Mouse (Mus musculus) embryo, embryonic 10 days (tissue): ENCODE results near the gene Cacna2d2.
A peak's percentile ranks its signal among the peaks of the same experiment; 100 is the strongest.

ENCODE experiments used
- DNase-seq: peaks from one replicate; pipeline ENCODE4 v3.0.0-alpha.2; 2015; ENCODE audit warnings: low spot score

Gene Cacna2d2

DNA sequence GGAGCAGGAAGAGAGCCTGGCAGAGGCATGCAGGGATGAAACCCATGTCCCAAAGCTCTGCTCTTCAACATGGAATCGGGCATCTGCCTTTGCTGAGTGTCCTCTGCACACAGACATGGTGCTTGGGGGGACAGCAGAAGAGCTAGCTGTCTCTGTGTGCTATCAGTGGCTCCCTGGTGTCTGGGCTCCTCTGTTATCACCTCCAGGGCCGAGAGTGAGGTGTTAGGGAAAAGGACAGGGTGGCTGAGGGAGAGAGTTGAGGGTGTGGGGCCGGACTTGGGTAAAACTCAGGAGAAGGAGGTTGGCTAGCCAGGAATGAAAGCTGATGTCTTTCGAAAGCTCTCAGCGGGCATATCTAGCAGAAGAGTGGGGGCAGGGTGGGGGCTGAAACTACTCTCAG, 63.5 kb downstream of the Cacna2d2 start:
- no peak for DNase-seq

GRCm38 (mm10) chr9:107463509-107463908, 64.1 kb downstream of the Cacna2d2 start:
- DNase-seq, result peak; percentile 96

- no peak for DNase-seq
These were observed 64.7 kb downstream of the Cacna2d2 start for GRCm38 (mm10) chr9:107464130-107464529.

- no peak for DNase-seq
These were observed 66.2 kb downstream of the Cacna2d2 start for GRCm38 (mm10) chr9:107465657-107466056.

DNA sequence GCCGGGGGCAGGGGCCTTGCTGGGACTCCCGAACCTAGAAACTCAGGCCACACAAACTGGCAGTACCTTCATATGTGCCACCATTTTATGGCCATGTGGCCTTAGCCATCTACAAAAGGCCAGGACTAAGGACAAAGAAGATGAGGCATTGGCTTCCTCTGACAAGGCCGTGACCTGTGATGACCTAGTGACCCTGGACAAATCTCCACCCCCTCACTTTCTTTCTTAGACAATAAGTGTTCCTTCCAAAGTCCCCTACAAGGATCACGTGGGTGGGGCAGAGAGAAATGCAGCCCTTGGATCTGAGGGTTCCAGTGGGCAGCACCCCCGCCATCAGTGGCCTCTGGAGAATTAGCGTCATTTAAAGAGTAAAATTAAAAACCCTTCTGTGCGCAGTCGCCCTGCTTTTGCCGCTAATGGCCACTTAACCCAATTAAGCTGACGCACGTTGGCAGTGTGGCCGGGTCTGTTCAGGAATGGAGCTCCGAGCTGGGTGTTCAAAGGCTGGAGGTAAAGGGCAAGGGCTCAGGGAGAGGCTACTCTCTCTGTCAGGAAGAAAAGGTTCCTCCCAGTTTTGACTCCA, 69.9 kb downstream of the Cacna2d2 start:
- DNase-seq, result peak; percentile 65

- DNase-seq, result no peak
These were observed 71.0 kb downstream of the Cacna2d2 start for GRCm38 (mm10) chr9:107470427-107470826.

DNA sequence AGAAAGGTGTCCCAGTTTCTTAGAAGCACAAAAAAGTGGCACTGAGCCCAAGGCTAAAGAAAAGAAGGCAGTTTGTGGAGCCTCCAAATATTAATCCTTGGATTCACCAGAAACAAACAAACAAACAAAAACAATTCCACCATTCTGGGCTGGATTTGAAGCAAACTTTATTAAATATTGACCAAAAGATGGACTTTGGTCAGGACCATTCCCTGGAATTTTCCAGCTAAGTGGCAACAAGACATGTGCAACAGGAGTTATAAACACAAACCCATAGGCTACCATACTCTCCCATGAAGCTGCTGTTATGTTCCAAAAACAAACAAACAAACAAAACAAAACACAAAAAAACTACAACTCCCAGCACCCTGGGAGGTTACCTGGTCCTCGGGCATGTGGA, 74.6 kb downstream of the Cacna2d2 start:
- no peak for DNase-seq

- DNase-seq, result no peak
These were observed 79.6 kb downstream of the Cacna2d2 start for GRCm38 (mm10) chr9:107478979-107479378.

- DNase-seq, result peak; percentile 52
These were observed 80.2 kb downstream of the Cacna2d2 start for GRCm38 (mm10) chr9:107479593-107479992.

GRCm38 (mm10) chr9:107480477-107481069, 81.2 kb downstream of the Cacna2d2 start:
- DNase-seq, result peak; percentile 31

- DNase-seq, result no peak
These were observed 81.9 kb downstream of the Cacna2d2 start for GRCm38 (mm10) chr9:107481340-107481739.

DNA sequence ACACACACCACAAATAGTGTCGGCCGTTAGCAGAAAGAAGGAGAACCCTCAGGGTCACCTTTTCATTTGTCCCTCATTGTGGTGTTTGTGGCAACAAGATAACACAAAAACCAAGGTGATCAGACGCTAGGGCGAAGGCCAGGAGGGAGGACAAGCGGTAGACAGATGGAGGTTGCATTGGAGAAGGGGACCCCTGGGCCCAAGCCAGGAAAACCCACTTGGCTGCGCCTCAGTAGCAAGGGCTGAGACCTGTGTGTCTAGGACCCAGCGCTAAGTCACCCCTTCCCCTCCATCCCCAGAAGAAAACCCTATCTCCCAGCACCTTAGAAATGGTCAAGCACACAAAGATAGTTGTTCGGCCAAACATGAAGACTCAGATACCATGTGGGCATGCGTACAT, 82.6 kb downstream of the Cacna2d2 start:
- DNase-seq, result no peak

DNA sequence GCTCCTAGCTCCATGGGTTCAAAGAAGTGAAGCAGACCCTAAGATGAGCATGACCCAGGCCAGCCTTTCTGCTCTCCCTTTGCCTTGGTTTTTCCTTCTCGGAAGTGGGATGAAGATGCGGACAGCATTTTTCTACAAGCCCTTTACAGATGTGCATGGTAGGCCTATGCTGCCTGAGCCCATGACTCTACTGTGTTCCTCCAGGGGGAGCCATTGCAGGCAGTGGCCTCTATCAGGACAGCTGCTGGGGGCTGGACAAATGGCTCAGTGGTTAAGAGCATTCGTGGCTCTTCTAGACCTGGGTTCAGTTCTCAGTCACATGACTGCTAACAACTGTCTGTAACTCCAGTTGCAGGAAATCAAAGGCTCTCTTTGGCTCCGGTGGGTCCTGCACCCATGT, 83.4 kb downstream of the Cacna2d2 start:
- DNase-seq, result no peak

- no peak for DNase-seq
These were observed 84.3 kb downstream of the Cacna2d2 start for GRCm38 (mm10) chr9:107483714-107484113.

DNA sequence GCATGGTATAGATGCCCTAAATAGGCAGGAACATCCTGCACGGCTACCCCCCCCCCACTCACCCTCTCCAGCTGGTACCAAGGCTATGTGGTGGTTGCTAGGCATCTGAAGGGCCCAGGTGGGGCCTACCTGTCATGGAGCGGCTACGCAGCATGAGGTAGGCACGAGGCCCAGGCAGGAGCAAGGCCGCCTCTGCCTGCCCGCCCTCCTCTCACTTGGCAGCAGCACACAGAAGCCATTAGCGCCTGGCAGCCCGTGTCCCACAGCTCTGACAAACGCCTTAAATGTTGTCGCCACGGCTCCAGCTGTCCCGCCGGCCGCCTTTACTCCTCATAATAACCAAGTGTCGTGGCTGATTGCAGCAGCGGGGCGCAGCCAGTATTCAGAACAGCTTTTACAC, 84.9 kb downstream of the Cacna2d2 start:
- no peak for DNase-seq

- DNase-seq, result no peak
These were observed 85.4 kb downstream of the Cacna2d2 start for GRCm38 (mm10) chr9:107484766-107485165.

- DNase-seq, result no peak
These were observed 86.7 kb downstream of the Cacna2d2 start for GRCm38 (mm10) chr9:107486086-107486485.

DNA sequence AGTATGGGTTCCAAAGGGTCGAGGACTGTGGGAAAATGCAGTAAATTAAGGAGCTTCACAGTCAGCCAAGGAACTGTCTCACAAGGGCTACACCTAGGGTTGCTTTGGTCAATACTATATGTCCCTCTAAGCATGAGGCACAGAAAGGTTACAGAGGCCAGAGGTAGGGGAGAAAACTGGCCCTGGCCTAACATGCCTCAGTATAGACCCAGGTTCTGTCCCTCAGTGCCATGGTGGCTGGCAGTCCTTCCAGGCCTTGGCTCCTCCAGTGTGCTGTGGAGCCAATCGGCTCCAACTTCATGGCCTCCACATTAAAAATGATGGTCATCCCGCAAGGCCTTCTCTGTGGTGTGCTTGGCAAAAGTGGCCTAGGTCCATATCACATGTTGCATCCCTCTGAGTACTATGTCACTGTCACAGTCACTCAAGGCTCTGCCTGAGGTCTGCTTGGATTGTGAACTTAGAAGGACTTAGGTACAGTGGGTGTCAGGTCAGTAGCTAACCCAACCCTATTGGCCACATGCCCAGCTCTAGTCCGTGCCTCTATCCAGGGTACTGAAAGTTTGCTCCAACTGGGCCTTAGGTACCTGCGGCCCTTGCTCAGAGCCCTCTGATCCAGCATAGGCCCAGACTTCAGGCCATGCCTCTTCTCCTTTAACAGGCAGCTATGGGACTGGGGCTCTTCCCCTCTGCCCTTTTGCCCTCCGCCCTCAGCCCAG, 87.3 kb downstream of the Cacna2d2 start:
- peak; percentile 71 for DNase-seq

GRCm38 (mm10) chr9:107490146-107490545, 90.7 kb downstream of the Cacna2d2 start:
- DNase-seq, result no peak

- no peak for DNase-seq
These were observed 91.2 kb downstream of the Cacna2d2 start for GRCm38 (mm10) chr9:107490625-107491024.

DNA sequence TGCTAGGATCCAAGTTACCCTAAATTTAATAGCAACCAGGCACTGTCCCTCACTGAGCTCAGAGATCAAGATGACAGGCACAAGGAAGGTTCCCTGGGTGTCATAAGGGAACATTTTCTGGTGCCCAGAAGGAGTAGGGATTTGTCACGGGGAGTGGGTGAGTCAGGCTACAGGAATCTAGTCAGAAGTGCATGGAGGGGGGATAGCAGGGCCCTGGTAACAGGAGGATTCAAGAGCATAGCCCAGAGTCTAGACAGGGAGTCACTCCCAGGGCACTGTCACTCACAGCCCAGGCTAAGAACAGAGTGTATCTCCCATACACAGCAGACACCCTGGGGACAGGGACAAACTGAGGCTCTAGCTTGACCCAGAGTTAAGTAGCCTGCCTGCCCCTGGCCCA, 94.1 kb downstream of the Cacna2d2 start:
- DNase-seq, result no peak

DNA sequence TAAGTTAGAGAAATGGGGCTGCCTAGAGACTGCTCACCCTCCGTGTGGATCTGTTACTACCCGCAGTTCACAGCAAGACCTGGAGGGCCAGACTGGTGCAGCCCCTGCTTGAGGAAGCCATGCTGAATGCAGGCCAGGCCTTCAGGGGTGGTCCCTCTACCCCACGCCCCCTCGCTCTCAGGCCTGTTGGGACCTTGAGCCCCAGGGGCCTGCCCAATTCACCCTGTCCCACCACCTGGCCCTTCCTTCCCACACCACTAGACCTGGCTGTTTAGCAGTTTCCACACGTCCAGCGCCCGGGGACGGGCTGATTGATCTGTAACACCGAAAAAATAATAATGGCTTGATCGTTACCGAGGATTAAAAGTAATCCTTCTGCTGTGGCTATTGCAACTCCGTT, 94.8 kb downstream of the Cacna2d2 start:
- DNase-seq, result no peak

GRCm38 (mm10) chr9:107496359-107496758, 96.9 kb downstream of the Cacna2d2 start:
- DNase-seq, result no peak
